9 mouse cellular contexts compared by ENCODE assay signal in genomic region chr1:180774664-180775063, GRCm38 (mm10). TPM values are rescaled to one million over a fixed set of nuclear protein-coding genes. Genes with fewer than 3 reads are reported as not detected.
A peak's percentile ranks its signal among the peaks of the same experiment; 100 is the strongest.
DNase-seq lines count a peak whose midpoint lies in the region; TF ChIP-seq lines count a peak whose summit lies in the region.
"Had no signal": no experiment of that assay in that cellular context is flagged by ENCODE, and none has a peak within 500 bp of the region (broad histone marks: within the 10 kb centered on the region; RNA-seq: fewer than 3 reads in every experiment).

No protein-coding gene starts in this region.

- in situ Hi-C loops in ES-E14 (cut with MboI; ENCODE audit: low sequenced_read_pairs in 2 of 2, unreplicated experiment in 2 of 2), result no loop called here

- H3K9me3 ChIP-seq in ES-E14 (ENCODE audit: control insufficient read depth, insufficient read depth, low read depth, low read length), result no peaks in the 10 kb centered on the region

- intact Hi-C loops in left cerebral cortex, adult 2 months (cut with DNase I), result no loop called here
- intact Hi-C loops in left cerebral cortex, postnatal 4 days (cut with DNase I), result no loop called here
- intact Hi-C loops in gastrocnemius, postnatal 36 days (cut with DNase I), result no loop called here

- H3K27ac ChIP-seq in left cerebral cortex, adult 2 months, result no peak overlapping the region
- no peak overlapping the region for H3K27ac ChIP-seq in ES-E14 (ENCODE audit: insufficient read depth, low read depth, low read length, poor library complexity, severe bottlenecking)

- no peak overlapping the region for H3K9ac ChIP-seq in ES-E14 (ENCODE audit: insufficient read depth, low read depth, low read length, poor library complexity, severe bottlenecking)
- H3K9ac ChIP-seq: embryonic facial prominence, embryonic 13.5 days had no signal

- H3K4me1 ChIP-seq in ES-E14 (ENCODE audit: control insufficient read depth in 2 of 2, insufficient read depth in 2 of 2, low read length in 2 of 2, poor library complexity in 1 of 2), result peaks cover 0 to 5% of the 10 kb centered on the region in 2 experiments; a peak in 2 of 4 replicates

- no peak for DNase-seq in left cerebral cortex, adult 2 months (ENCODE audit: extremely low spot score in 1 of 2, low spot score in 2 of 2)
- no peak for DNase-seq in left cerebral cortex, postnatal 4 days
- peak; percentile 69 for DNase-seq in ES-E14 (ENCODE audit: low read depth, low spot score)
- DNase-seq in adipocyte (ENCODE audit: low spot score), result peak; percentile 56
- DNase-seq in naive thymus-derived CD4-positive, alpha-beta T cell, adult 2 months (ENCODE audit: low read depth), result peak; percentile 80
- DNase-seq in frontal cortex, postnatal 10 days (ENCODE audit: low spot score in 2 of 2), result no peak
- no peak for DNase-seq in gastrocnemius, postnatal 36 days
- no peak for DNase-seq in right cerebral cortex, adult 18-20 months

- no peak overlapping the region for H3K4me3 ChIP-seq in left cerebral cortex, adult 2 months
- no peak overlapping the region for H3K4me3 ChIP-seq in ES-E14 (ENCODE audit: insufficient read depth in 1 of 2, low read depth in 1 of 2, low read length in 2 of 2, poor library complexity in 1 of 2, severe bottlenecking in 1 of 2)
- H3K4me3 ChIP-seq: embryonic facial prominence, embryonic 13.5 days had no signal

- TF ChIP-seq CTCF in left cerebral cortex, adult 2 months (IDR thresholded peaks at IDR 0.05), result peak; percentile 38

- H3K36me3 ChIP-seq in ES-E14 (ENCODE audit: control insufficient read depth, insufficient read depth, low read length, poor library complexity, severe bottlenecking), result no peaks in the 10 kb centered on the region
- H3K36me3 ChIP-seq: embryonic facial prominence, embryonic 13.5 days had no signal

TF ChIP-seq in ES-E14, 5 proteins besides CTCF, POLR2A, EP300 and RAD21:
- TF ChIP-seq ZNF384 (IDR thresholded peaks at IDR 0.05; ENCODE audit: low read depth, low read length) (no peak), ZC3H11A (IDR thresholded peaks at IDR 0.05; ENCODE audit: borderline replicate concordance, low read depth, low read length) (no peak), HCFC1 (IDR thresholded peaks at IDR 0.05; ENCODE audit: borderline replicate concordance, insufficient read depth, low read length) (no peak), CHD2 (IDR thresholded peaks at IDR 0.05; ENCODE audit: low read depth, low read length) (no peak), MAFK (IDR thresholded peaks at IDR 0.05; ENCODE audit: insufficient read depth, low read depth, low read length) (no peak)
TF ChIP-seq in ES-E14: peak in this region for 0.

RNA-seq across cellular contexts. Expression of gene H3f3a, which starts 39.1 kb away (rescaled TPM):
- total RNA-seq in left cerebral cortex, adult 2 months (2021), result 100 to 1,000 TPM; 261 to 262 TPM
- total RNA-seq in left cerebral cortex, postnatal 4 days (2021), result 100 to 1,000 TPM; 848 to 881 TPM
- 503 and 657 TPM in 2 replicates for total RNA-seq in ES-E14 (2012; rRNA removed)
- 100 to 1,000 TPM; 303 to 358 TPM for total RNA-seq in gastrocnemius, postnatal 36 days (2021)

RNA-seq across cellular contexts. Expression of gene Acbd3, which starts 48.8 kb away (rescaled TPM):
- 10 to 100 TPM; 35.0 to 35.3 TPM for total RNA-seq in left cerebral cortex, adult 2 months (2021)
- 10 to 100 TPM; 39.4 to 42.5 TPM for total RNA-seq in left cerebral cortex, postnatal 4 days (2021)
- 13.3 and 20.4 TPM in 2 replicates for total RNA-seq in ES-E14 (2012; rRNA removed)
- total RNA-seq in gastrocnemius, postnatal 36 days (2021), result 10 to 100 TPM; 10.5 to 11.4 TPM

Comparison
In these comparisons a context has a peak if more than half of its experiments do, and no peak if none do; other contexts are left out.
1. DNase-seq: peak in ES-E14 (single experiment), adipocyte (single experiment) and naive thymus-derived CD4-positive, alpha-beta T cell, adult 2 months (single experiment); none in left cerebral cortex, adult 2 months (0 of 2), left cerebral cortex, postnatal 4 days (single experiment), frontal cortex, postnatal 10 days (0 of 2), gastrocnemius, postnatal 36 days (0 of 2) and right cerebral cortex, adult 18-20 months (single experiment).